Mouse (Mus musculus): ENCODE data around the gene Xrcc5.

DNA sequence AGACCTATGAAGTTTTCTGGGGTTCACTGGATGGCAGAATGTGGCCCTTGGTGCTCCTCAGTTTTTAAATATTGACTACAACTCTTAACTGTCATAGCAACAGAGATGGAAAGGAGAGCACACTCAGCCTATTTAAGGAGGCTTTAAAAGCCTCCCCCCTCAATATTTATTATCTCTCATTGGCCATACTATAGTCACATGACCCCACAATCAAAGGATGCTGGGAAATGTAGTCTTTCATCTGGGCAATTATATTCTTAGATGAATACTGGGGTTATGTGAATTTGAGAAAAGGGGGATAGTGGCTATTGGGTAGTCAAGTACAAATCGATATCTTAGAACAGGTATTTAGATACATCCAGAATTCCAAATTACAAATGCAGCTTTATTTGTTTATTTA is 5.4 kb upstream of the Xrcc5 start:
- TF ChIP-seq POLR2A (IDR thresholded peaks at IDR 0.05; ENCODE audit: control insufficient read depth in 1 of 2, insufficient read depth in 1 of 2, low read depth in 1 of 2, low read length in 2 of 2, poor library complexity in 1 of 2), result no peak
- no peak for TF ChIP-seq MAX (IDR thresholded peaks at IDR 0.05; ENCODE audit: low read length)

Data from MEL (cell line).